Mouse (Mus musculus): ENCODE results near the gene Capzb. TPM values are rescaled to one million over a fixed set of nuclear protein-coding genes. Genes with fewer than 3 reads are reported as not detected.
A peak's percentile ranks its signal among the peaks of the same experiment; 100 is the strongest.

Gene Capzb
- polyA plus RNA-seq, 2 experiments = 198 to 284 TPM

- Histone ChIP-seq H3K4me1 (ENCODE audit: control insufficient read depth, insufficient read depth, low read length) (peaks cover 13% of the 10 kb centered on the region; the same call in 1 of the 2 replicates), H3K9me3 (ENCODE audit: control insufficient read depth, low read length) (no peaks in the 10 kb centered on the region), H3K27ac (replicated peaks; ENCODE audit: low read depth, low read length) (no peak overlapping the region), H3K4me2 (replicated peaks; ENCODE audit: low read depth, low read length, severe bottlenecking) (no peak overlapping the region), H3K36me3 (ENCODE audit: control insufficient read depth, insufficient read depth, low read length) (no peaks in the 10 kb centered on the region), H3K4me3 (replicated peaks; ENCODE audit: low read length) (no peak overlapping the region), H3K9ac (ENCODE audit: low read depth, low read length, severe bottlenecking) (no peak overlapping the region), H3K27me3 (ENCODE audit: control insufficient read depth, insufficient read depth, low read length) (no peaks in the 10 kb centered on the region)
- WGBS = 76% methylated on average over 12 of the region's 12 CpGs
- ATAC-seq (ENCODE audit: low FRiP score, low read depth) (no peak), DNase-seq (ENCODE audit: low spot score) (no peak)
- no peak for TF ChIP-seq POLR2A (IDR thresholded peaks at IDR 0.05; ENCODE audit: borderline replicate concordance, extremely low read depth, insufficient read depth, insufficient read length)
Observed at GRCm38 (mm10) chr4:139169748-139170279, 22.9 kb upstream of the Capzb start.

- Histone ChIP-seq H3K27ac (replicated peaks; ENCODE audit: low read depth, low read length) (peak overlapping the region; percentile 52; the same call in 1 of the 2 replicates), H3K9me3 (ENCODE audit: control insufficient read depth, low read length) (no peaks in the 10 kb centered on the region), H3K9ac (ENCODE audit: low read depth, low read length, severe bottlenecking) (no peak overlapping the region), H3K27me3 (ENCODE audit: control insufficient read depth, insufficient read depth, low read length) (no peaks in the 10 kb centered on the region), H3K4me2 (replicated peaks; ENCODE audit: low read depth, low read length, severe bottlenecking) (no peak overlapping the region), H3K4me1 (ENCODE audit: control insufficient read depth, insufficient read depth, low read length) (peaks cover 15% of the 10 kb centered on the region), H3K36me3 (ENCODE audit: control insufficient read depth, insufficient read depth, low read length) (no peaks in the 10 kb centered on the region), H3K4me3 (replicated peaks; ENCODE audit: low read length) (no peak overlapping the region)
- DNase-seq (ENCODE audit: low spot score) (peak; percentile 76), ATAC-seq (ENCODE audit: low FRiP score, low read depth) (peak; percentile 38; the same call in 1 of the 2 replicates)
- no peak for TF ChIP-seq POLR2A (IDR thresholded peaks at IDR 0.05; ENCODE audit: borderline replicate concordance, extremely low read depth, insufficient read depth, insufficient read length)
- WGBS = 54% methylated on average over 20 of the region's 20 CpGs
Observed at GRCm38 (mm10) chr4:139175061-139175971, 17.4 kb upstream of the Capzb start.

- peaks cover 15% of the 10 kb centered on the region for H3K4me1 ChIP-seq (ENCODE audit: control insufficient read depth, insufficient read depth, low read length)
- H3K36me3 ChIP-seq (ENCODE audit: control insufficient read depth, insufficient read depth, low read length) = no peaks in the 10 kb centered on the region
- no peak overlapping the region for H3K4me2 ChIP-seq (replicated peaks; ENCODE audit: low read depth, low read length, severe bottlenecking)
- no peak for TF ChIP-seq POLR2A (IDR thresholded peaks at IDR 0.05; ENCODE audit: borderline replicate concordance, extremely low read depth, insufficient read depth, insufficient read length)
- H3K9ac ChIP-seq (ENCODE audit: low read depth, low read length, severe bottlenecking) = no peak overlapping the region
- H3K9me3 ChIP-seq (ENCODE audit: control insufficient read depth, low read length) = no peaks in the 10 kb centered on the region
- no peak overlapping the region for H3K27ac ChIP-seq (replicated peaks; ENCODE audit: low read depth, low read length)
- no peaks in the 10 kb centered on the region for H3K27me3 ChIP-seq (ENCODE audit: control insufficient read depth, insufficient read depth, low read length)
- ATAC-seq (ENCODE audit: low FRiP score, low read depth) (0 out of 2 replicates have a peak, but pooled peaks have one; percentile 9), DNase-seq (ENCODE audit: low spot score) (peak; percentile 61)
- H3K4me3 ChIP-seq (replicated peaks; ENCODE audit: low read length) = no peak overlapping the region
- WGBS = 57% methylated on average over 6 of the region's 6 CpGs
Observed at GRCm38 (mm10) chr4:139176023-139176422, 16.7 kb upstream of the Capzb start.

GRCm38 (mm10) chr4:139177921-139178320 is 14.8 kb upstream of the Capzb start:
- peaks cover 15% of the 10 kb centered on the region for H3K4me1 ChIP-seq (ENCODE audit: control insufficient read depth, insufficient read depth, low read length)
- H3K4me2 ChIP-seq (replicated peaks; ENCODE audit: low read depth, low read length, severe bottlenecking) = no peak overlapping the region
- DNase-seq (ENCODE audit: low spot score) (no peak), ATAC-seq (ENCODE audit: low FRiP score, low read depth) (no peak)
- no peaks in the 10 kb centered on the region for H3K36me3 ChIP-seq (ENCODE audit: control insufficient read depth, insufficient read depth, low read length)
- H3K27ac ChIP-seq (replicated peaks; ENCODE audit: low read depth, low read length) = no peak overlapping the region
- 100% methylated on average over 3 of the region's 3 CpGs for WGBS
- H3K4me3 ChIP-seq (replicated peaks; ENCODE audit: low read length) = no peak overlapping the region
- TF ChIP-seq POLR2A (IDR thresholded peaks at IDR 0.05; ENCODE audit: borderline replicate concordance, extremely low read depth, insufficient read depth, insufficient read length) = no peak
- no peaks in the 10 kb centered on the region for H3K27me3 ChIP-seq (ENCODE audit: control insufficient read depth, insufficient read depth, low read length)
- no peaks in the 10 kb centered on the region for H3K9me3 ChIP-seq (ENCODE audit: control insufficient read depth, low read length)
- H3K9ac ChIP-seq (ENCODE audit: low read depth, low read length, severe bottlenecking) = no peak overlapping the region

- Histone ChIP-seq H3K4me2 (replicated peaks; ENCODE audit: low read depth, low read length, severe bottlenecking) (no peak overlapping the region), H3K36me3 (ENCODE audit: control insufficient read depth, insufficient read depth, low read length) (no peaks in the 10 kb centered on the region), H3K9ac (ENCODE audit: low read depth, low read length, severe bottlenecking) (no peak overlapping the region), H3K4me3 (replicated peaks; ENCODE audit: low read length) (no peak overlapping the region), H3K9me3 (ENCODE audit: control insufficient read depth, low read length) (no peaks in the 10 kb centered on the region), H3K4me1 (ENCODE audit: control insufficient read depth, insufficient read depth, low read length) (peaks cover 15% of the 10 kb centered on the region), H3K27me3 (ENCODE audit: control insufficient read depth, insufficient read depth, low read length) (no peaks in the 10 kb centered on the region), H3K27ac (replicated peaks; ENCODE audit: low read depth, low read length) (no peak overlapping the region)
- no peak for ATAC-seq (ENCODE audit: low FRiP score, low read depth)
- DNase-seq (ENCODE audit: low spot score) = no peak
- 96% methylated on average over 10 of the region's 11 CpGs for WGBS
- TF ChIP-seq POLR2A (IDR thresholded peaks at IDR 0.05; ENCODE audit: borderline replicate concordance, extremely low read depth, insufficient read depth, insufficient read length) = no peak
Observed at GRCm38 (mm10) chr4:139178377-139178776, 14.3 kb upstream of the Capzb start.

Data from limb, embryonic 14.5 days (tissue).